Mouse (Mus musculus) adrenal gland, postnatal 10 days (tissue): ENCODE results near the gene Slc22a4. TPM values are rescaled to one million over a fixed set of nuclear protein-coding genes. Genes with fewer than 3 reads are reported as not detected.

Experiments
- DNase-seq: peaks from one replicate; pipeline ENCODE4 v3.0.0; 2021; ENCODE audit warnings: mixed read lengths
- long read RNA-seq, 2 experiments: library from polyadenylated mRNA; stranded (forward); transcript quantifications; one replicate each; pipeline ENCODE4 v2.0.0; 2021
- total RNA-seq, 2 experiments: library from RNA; stranded (reverse); gene quantifications; 2 replicates each; pipeline ENCODE4 v1.2.3; 2021

Gene Slc22a4
- 1 to 10 TPM; 3.3 to 4.2 TPM for total RNA-seq
- long read RNA-seq, experiment 1, partial matches to known transcripts = 0 of 7 reads
- long read RNA-seq, experiment 1, other reads (novel, unspliced or antisense) = 3 of 7 reads
- long read RNA-seq, experiment 2 = 0 reads

- peak; percentile 87 for DNase-seq
Measured at GRCm38 (mm10) chr11:54028044-54028951, at the start of gene Slc22a4. TSS of gene Slc22a4 (minus strand) at chr11:54028090.

GRCm38 (mm10) chr11:54076101-54076500 lies 48.2 kb upstream of the Slc22a4 start:
- peak; percentile 3 for DNase-seq

GRCm38 (mm10) chr11:54075353-54075752 lies 47.5 kb upstream of the Slc22a4 start:
- no peak for DNase-seq

DNA sequence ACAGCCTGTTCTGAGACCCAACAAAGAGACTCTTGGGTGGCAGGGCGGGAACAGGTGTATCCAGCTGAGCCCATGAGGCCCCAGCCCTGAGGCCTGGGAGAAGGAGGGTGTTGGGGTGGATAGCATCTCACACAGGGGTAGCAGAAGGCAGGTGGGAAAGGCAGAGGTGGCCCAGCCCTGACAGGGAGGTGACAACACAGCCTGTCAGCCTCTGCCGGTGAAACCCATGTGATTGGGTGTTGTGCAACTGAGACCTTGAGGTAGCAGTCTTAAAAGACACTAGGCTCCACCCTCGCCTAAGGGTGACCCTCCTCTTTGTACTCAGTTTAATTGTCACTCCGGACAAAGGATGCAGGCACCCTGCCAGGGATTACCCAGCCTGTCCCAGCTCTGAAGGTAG lies 45.4 kb upstream of the Slc22a4 start:
- no peak for DNase-seq

DNA sequence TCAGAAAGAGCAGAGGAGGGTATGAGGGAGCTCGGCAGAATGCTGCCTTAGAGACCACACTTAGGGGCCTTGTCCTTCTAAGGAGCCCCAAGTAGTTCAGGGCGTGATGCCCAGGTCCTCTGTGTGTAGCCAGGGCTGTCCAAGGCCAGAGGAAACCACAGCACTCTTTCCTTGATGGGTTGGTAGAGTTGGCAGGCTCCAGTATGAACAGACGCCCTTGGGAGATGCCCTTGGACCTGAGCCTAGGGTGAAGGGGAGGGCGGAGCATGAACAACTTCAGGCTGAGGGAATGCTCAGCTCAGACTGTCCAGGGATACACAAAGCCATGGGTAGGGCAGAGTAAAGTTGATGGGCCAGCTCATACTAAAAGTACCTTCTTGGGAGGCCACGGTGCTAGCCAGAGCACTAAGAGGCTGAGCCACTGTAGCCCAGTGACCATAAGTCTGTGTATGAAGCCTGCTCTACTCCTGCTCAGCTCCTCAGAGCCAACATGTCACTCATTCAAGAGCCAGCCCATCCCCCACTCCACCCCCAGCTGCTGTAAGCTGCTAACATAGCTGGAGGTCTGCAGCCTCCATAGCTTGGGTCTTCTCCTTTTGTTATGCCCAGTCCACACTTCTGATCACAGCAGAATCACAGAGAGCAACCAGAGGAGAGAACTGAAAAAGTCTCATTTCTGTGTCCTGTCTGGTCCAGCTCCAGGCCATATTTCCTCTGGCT lies 44.0 kb upstream of the Slc22a4 start:
- peak; percentile 87 for DNase-seq

DNA sequence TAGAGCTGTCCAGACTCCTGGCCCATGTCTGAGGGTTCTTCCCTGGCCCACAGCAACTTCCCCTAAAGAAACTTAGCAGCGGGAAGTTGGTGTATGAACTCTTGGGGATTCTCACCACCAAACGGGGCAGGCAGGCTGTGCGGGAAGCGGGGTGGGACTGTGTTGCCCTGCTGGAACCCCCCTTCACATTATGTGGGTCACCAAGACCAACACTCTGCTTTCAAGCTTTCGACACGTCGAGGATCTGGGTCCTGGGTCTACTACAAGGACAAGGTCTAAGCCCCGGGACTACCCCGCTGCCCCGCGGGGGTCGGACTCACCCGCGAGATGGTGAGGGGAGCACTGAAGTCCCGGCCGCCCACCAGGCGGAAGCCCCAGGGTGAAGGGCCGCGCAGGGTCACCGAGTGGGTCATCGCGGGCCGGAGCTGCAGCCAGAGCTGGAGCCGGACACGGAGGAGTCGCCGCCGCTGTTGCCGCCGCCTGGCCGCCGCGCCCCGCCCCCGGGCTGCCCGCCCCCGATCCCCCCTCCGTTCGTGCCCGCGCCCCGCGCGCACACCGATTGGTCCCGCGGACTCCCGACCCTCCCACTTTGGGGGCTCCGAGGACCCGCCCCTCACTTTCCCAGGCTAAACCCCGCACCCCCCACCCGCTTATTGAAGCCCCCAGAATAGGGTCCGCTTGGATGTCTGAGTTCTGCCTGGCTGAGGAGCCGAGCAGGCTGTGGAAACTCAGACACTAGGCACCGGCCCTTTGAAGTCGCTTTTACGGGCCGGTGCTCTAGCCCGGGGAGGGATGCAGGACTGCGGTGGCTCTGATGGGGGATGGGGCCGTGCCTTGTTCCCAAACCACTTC lies 40.9 kb upstream of the Slc22a4 start, which contains the start of gene Pdlim4:
Gene Pdlim4, minus strand, starts transcription at position 495 of the 852 bp plus-strand sequence.
- peak; percentile 73 for DNase-seq

DNA sequence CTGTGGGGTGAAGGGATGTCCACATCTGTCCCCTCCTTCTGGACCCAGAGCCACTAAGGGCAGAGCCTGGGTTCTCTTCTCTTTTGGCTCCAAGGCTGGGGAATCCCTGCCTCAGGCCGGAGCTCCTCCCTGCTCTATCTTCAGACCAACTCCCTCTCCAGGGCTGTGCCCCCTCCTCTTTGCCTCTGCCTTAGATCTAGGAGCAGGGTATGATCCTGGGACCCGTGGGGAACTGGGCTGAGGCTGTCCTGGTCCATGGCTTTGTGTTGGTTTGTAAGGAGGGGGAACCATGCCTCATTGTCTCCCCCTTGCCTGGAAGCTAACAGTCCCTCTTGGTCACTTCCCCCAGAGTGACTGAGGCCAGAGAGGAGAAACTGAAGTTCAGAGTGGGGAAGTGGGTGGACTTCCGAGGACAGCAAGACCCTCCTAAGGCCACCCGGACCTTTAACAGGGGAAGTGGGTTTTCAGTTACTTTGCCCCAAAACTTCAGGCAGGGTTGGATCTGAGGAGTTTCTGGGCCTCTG lies 40.2 kb upstream of the Slc22a4 start:
- DNase-seq = no peak

DNA sequence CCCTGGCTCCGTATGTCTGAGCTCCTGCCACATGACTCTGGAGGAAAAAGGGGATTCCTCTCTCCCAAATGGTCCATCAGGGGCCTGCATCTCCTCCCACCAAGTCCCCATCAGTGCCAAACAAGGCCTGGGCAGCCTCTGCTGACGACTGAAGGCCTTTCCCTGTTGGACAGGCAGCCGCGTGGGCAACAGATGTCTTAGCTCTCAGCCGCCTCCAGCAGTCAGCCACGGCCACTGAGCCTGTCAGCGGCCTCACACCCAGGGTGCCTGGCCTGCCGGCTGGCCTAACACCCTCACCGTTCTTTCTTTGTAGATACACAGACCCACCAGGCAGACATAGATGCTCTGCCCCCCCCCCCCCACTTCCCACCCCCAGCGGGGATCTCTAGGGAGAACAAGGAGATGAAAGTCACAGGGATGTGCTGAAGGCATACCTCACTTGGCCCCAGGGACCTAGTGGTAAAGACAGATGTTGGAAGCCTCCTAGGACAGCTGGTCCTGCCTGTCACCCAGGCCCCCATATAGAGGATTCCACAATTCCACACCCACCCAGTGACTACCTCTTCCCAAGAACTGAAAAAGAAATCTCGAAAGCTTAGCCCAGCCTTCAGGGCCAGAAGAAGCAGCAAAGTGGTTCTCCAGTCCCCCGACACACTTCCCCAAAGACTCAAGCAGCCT lies 39.6 kb upstream of the Slc22a4 start:
- no peak for DNase-seq

- DNase-seq = no peak
Measured at GRCm38 (mm10) chr11:54066400-54066799, 38.5 kb upstream of the Slc22a4 start.

- DNase-seq = no peak
Measured at GRCm38 (mm10) chr11:54065915-54066178, 38.0 kb upstream of the Slc22a4 start.

GRCm38 (mm10) chr11:54065106-54065914 lies 37.4 kb upstream of the Slc22a4 start:
- DNase-seq = no peak

- peak; percentile 7 for DNase-seq
Measured at GRCm38 (mm10) chr11:54064412-54064978, 36.6 kb upstream of the Slc22a4 start.

DNA sequence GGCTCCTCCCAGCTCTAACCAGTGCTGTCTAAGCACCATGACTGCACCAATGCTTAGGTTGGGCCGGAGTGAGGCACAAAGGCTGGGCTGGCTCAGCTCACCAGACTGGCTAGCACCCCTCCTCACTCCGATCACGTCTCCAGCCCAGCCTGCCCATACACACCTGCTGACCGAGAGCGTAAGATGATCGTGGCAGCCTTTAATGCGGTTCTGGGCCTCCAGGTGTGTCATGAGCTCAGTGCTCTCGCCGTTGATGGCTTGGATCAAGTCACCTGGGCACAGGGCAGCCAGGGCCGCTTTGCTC lies 35.5 kb upstream of the Slc22a4 start:
- no peak for DNase-seq

DNA sequence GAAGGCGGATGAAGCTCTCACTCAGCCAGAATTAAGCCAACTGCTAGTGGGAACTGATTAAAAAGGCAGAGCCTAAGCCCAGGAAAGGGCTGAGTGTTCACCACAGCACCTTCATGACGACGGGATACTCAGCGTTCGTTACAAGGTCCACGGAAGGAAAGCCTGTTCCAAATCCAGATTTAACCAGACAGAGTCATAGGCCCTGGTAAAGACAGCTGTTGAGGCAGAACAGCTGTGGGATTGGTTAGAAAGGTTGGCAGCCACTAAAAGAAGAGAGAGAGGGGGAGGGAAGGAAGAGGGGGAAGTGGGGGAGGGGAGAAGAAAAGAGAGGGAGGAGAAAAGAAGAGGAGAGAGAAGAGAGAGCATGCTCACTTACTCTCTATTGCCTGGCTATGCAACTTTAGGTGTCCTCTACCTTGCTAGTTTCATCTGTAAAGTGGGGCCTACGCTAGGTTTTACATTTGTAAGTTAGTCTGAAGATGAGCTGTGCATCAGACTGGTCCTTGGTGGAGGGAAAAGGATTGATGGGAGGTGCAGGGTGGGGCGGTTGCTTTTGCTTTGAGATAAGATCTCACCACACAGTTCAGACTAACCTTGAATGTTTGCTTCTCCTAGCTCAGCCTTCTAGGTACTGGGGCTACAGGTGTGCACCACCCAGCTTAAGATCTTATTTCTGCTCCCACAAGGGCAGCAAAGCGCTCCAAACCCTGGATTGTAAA lies 35.0 kb upstream of the Slc22a4 start:
- DNase-seq = no peak

DNA sequence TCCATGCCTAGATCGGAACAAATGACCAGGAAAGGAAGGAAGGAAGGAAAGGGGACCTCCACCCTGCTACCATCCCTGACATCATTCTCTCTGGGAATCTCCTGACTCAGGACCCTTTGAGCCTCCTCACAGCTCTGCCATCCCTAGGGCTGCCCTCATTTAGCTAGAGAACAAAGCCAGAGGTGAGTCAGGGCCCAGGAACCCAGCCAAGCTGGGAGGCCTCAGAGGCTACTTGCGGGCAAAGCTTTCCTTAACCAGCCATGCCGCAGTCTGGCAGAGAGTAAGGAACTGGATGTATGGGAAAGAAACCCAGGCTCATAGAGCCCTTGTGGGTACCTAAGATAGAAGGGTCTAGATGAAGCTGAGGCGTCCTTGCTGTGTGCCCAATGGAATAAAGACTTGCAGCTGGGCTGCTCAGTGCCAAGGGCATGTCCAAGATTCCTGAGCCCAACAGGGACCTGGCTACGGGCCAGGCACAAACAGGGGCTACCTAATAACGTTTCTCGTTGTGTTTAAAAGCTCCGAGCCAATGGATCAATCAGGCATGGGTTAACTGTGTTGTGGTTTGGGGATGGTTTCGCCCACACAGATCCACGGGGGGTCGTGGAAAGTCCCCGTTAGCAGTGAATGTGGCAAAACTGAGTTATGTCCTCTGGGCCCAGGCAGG lies 34.3 kb upstream of the Slc22a4 start:
- DNase-seq = peak; percentile 89

GRCm38 (mm10) chr11:54060316-54060715 lies 32.4 kb upstream of the Slc22a4 start:
- DNase-seq = peak; percentile 47

DNA sequence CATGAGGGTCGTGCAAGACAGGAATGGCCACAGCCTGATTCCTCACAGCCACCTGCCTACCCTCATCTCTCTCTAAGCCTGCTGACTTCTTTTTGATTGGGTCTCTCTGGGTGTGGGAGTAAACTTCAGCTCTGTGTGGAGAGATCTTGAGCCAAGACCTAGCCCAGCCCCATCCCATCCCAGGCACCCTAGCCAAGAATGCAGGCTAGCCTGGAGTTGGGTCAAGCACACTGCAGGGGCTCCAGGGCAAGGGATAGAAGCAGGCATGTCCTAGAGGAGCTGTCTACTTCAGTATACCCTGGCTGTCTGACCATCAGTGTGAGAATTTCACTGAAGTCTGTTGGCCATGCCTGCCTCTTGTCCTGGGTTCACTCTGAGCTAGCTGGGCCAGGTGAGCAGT lies 31.6 kb upstream of the Slc22a4 start:
- DNase-seq = peak; percentile 2

- peak; percentile 8 for DNase-seq
Measured at GRCm38 (mm10) chr11:54058643-54059042, 30.8 kb upstream of the Slc22a4 start.

- no peak for DNase-seq
Measured at GRCm38 (mm10) chr11:54058056-54058617, 30.2 kb upstream of the Slc22a4 start.
